Comparison of ENCODE assay signal across 24 mouse cellular contexts in the genomic region with DNA sequence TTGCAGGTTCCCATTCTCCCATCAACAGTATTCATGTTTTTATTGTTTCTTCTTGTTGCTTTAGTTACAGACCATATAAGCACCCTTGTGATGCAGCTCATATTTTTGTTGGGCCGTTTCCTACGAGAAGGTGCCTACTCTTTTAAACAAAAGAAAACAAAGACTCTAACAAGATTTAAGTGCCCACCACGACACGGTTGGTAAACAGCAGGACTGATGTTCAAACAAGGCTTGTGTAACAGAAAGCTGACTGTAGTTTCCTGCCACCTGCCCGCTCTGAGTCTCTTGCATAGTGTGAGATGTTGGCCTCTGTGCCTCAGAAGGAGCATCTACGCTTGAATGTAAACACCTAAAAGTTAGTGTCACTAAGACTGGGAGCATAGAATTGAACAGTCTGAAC. TPM values are rescaled to one million over a fixed set of nuclear protein-coding genes. Genes with fewer than 3 reads are reported as not detected.
A peak's percentile ranks its signal among the peaks of the same experiment; 100 is the strongest.
DNase-seq lines count a peak whose midpoint lies in the region; ATAC-seq and TF ChIP-seq lines count a peak whose summit lies in the region.
"Had no signal": no experiment of that assay in that cellular context is flagged by ENCODE, and none has a peak within 500 bp of the region (broad histone marks: within the 10 kb centered on the region; RNA-seq: fewer than 3 reads in every experiment).

No protein-coding gene starts in this region.

- H3K27ac ChIP-seq in forebrain, embryonic 10.5 days, result peak overlapping the region; percentile 56; the same call in 1 of the 2 replicates
- H3K27ac ChIP-seq in forebrain, embryonic 11.5 days (ENCODE audit: low read depth, low read length), result no peak overlapping the region
- H3K27ac ChIP-seq in liver, embryonic 11.5 days (ENCODE audit: low read depth, low read length), result 0 out of 2 replicates have a peak overlapping the region, but pooled peaks have one; percentile 4
- H3K27ac ChIP-seq in liver, embryonic 13.5 days, result no peak overlapping the region
- peak overlapping the region; percentile 95 for H3K27ac ChIP-seq in small intestine, adult 2 months (ENCODE audit: insufficient read depth, low read depth, low read length)
- H3K27ac ChIP-seq: forebrain, embryonic 15.5 days; heart, embryonic 13.5 days; midbrain, embryonic 15.5 days; neural tube, embryonic 15.5 days had no signal

- no peak for DNase-seq in forebrain, embryonic 10.5 days (ENCODE audit: extremely low spot score, low spot score)
- no peak for DNase-seq in forebrain, embryonic 11.5 days (ENCODE audit: low spot score)
- DNase-seq in liver, embryonic 11.5 days (ENCODE audit: low spot score), result no peak
- no peak for DNase-seq in liver
- no peak for DNase-seq in liver, embryonic 13.5 days
- DNase-seq in ovary, postnatal 10 days (ENCODE audit: low spot score), result no peak
- no peak for DNase-seq in left cerebral cortex, postnatal 14 days (ENCODE audit: low spot score in 2 of 2)
- DNase-seq: adrenal gland, postnatal 10 days; cerebellum, adult 9-11 months; gastrocnemius, postnatal 14 days; heart, adult 18-20 months; heart, postnatal 4 days; left cerebral cortex, postnatal 4 days; right cerebral cortex, postnatal 25 days; thymus, postnatal 4 days had no signal

- whole genome bisulfite sequencing in forebrain, embryonic 10.5 days, result 71% methylated on average over 6 of the region's 6 CpGs
- WGBS in forebrain, embryonic 11.5 days, result 65% methylated on average over 6 of the region's 6 CpGs
- WGBS in liver, embryonic 11.5 days, result 58% methylated on average over 6 of the region's 6 CpGs
- 52% methylated on average over 6 of the region's 6 CpGs for WGBS in liver, embryonic 13.5 days (ENCODE audit: insufficient replicate concordance)
- WGBS in small intestine, adult 2 months, result 23% methylated on average over 6 of the region's 6 CpGs

- peaks cover 14% of the 10 kb centered on the region for H3K4me1 ChIP-seq in forebrain, embryonic 10.5 days
- no peaks in the 10 kb centered on the region for H3K4me1 ChIP-seq in forebrain, embryonic 11.5 days (replicated peaks; ENCODE audit: control insufficient read depth, insufficient read depth, low read length)
- H3K4me1 ChIP-seq in liver, embryonic 11.5 days (replicated peaks; ENCODE audit: control insufficient read depth, insufficient read depth, low read length), result no peaks in the 10 kb centered on the region
- 0 out of 2 replicates have a peak, but pooled peaks cover 2% of the 10 kb centered on the region for H3K4me1 ChIP-seq in liver, embryonic 13.5 days (replicated peaks)
- peaks cover 33% of the 10 kb centered on the region; the same call in 1 of the 2 replicates for H3K4me1 ChIP-seq in small intestine, adult 2 months (ENCODE audit: control insufficient read depth, insufficient read depth, insufficient read length, low read length)
- H3K4me1 ChIP-seq: forebrain, embryonic 15.5 days; heart, embryonic 13.5 days; megakaryocyte, embryonic 14.5 days; midbrain, embryonic 15.5 days; neural tube, embryonic 15.5 days had no signal

- H3K4me3 ChIP-seq in forebrain, embryonic 10.5 days, result no peak overlapping the region
- H3K4me3 ChIP-seq in forebrain, embryonic 11.5 days (ENCODE audit: low read depth, low read length), result no peak overlapping the region
- H3K4me3 ChIP-seq in liver, embryonic 11.5 days (ENCODE audit: low read depth, low read length), result no peak overlapping the region
- H3K4me3 ChIP-seq in liver, embryonic 13.5 days (replicated peaks), result no peak overlapping the region
- no peak overlapping the region for H3K4me3 ChIP-seq in small intestine, adult 2 months (ENCODE audit: low read depth, low read length)
- H3K4me3 ChIP-seq: forebrain, embryonic 15.5 days; heart, embryonic 13.5 days; megakaryocyte, embryonic 14.5 days; midbrain, embryonic 15.5 days; neural tube, embryonic 15.5 days had no signal

- H3K4me2 ChIP-seq in forebrain, embryonic 11.5 days (ENCODE audit: low read depth, low read length, severe bottlenecking), result no peak overlapping the region
- peak overlapping the region; percentile 22; the same call in 1 of the 2 replicates for H3K4me2 ChIP-seq in liver, embryonic 11.5 days
- H3K4me2 ChIP-seq in liver, embryonic 13.5 days, result no peak overlapping the region
- H3K4me2 ChIP-seq: forebrain, embryonic 15.5 days; heart, embryonic 13.5 days; midbrain, embryonic 15.5 days; neural tube, embryonic 15.5 days had no signal

- no peak overlapping the region for H3K9ac ChIP-seq in forebrain, embryonic 11.5 days (ENCODE audit: low read length)
- H3K9ac ChIP-seq in liver, embryonic 11.5 days (ENCODE audit: low read depth, low read length), result no peak overlapping the region
- no peak overlapping the region for H3K9ac ChIP-seq in liver, embryonic 13.5 days
- H3K9ac ChIP-seq: forebrain, embryonic 15.5 days; heart, embryonic 13.5 days; midbrain, embryonic 15.5 days; neural tube, embryonic 15.5 days had no signal

- TF ChIP-seq CTCF in small intestine, adult 2 months (IDR thresholded peaks at IDR 0.05; ENCODE audit: extremely low read depth, insufficient read length, insufficient replicate concordance, low read depth, low read length), result no peak

- H3K9me3 ChIP-seq in forebrain, embryonic 10.5 days, result no peaks in the 10 kb centered on the region
- no peaks in the 10 kb centered on the region for H3K9me3 ChIP-seq in forebrain, embryonic 11.5 days (ENCODE audit: control insufficient read depth, low read length)
- H3K9me3 ChIP-seq in liver, embryonic 11.5 days (ENCODE audit: control insufficient read depth, low read length), result no peaks in the 10 kb centered on the region
- H3K9me3 ChIP-seq in liver, embryonic 13.5 days (replicated peaks), result no peaks in the 10 kb centered on the region
- H3K9me3 ChIP-seq: forebrain, embryonic 15.5 days; heart, embryonic 13.5 days; megakaryocyte, embryonic 14.5 days; midbrain, embryonic 15.5 days; neural tube, embryonic 15.5 days had no signal

- H3K27me3 ChIP-seq in forebrain, embryonic 10.5 days (ENCODE audit: poor library complexity, severe bottlenecking), result peaks cover 4% of the 10 kb centered on the region
- H3K27me3 ChIP-seq in forebrain, embryonic 11.5 days (ENCODE audit: control insufficient read depth, insufficient read depth, low read length), result no peaks in the 10 kb centered on the region
- H3K27me3 ChIP-seq in liver, embryonic 11.5 days (replicated peaks; ENCODE audit: control insufficient read depth, insufficient read depth, low read length), result no peaks in the 10 kb centered on the region
- no peaks in the 10 kb centered on the region for H3K27me3 ChIP-seq in liver, embryonic 13.5 days
- H3K27me3 ChIP-seq in small intestine, adult 2 months (ENCODE audit: control insufficient read depth, insufficient read depth, low read length), result no peaks in the 10 kb centered on the region
- H3K27me3 ChIP-seq: forebrain, embryonic 15.5 days; midbrain, embryonic 15.5 days; neural tube, embryonic 15.5 days; Patski had no signal

- intact Hi-C loops in left cerebral cortex, postnatal 14 days (cut with DNase I), result no loop called here

- no peak for ATAC-seq in forebrain, embryonic 11.5 days (replicated peaks; ENCODE audit: low FRiP score)
- no peak for ATAC-seq in liver, embryonic 11.5 days (replicated peaks; ENCODE audit: low FRiP score)
- 0 out of 2 replicates have a peak, but pooled peaks have one; percentile 5 for ATAC-seq in liver, embryonic 13.5 days (ENCODE audit: low read depth)
- ATAC-seq: forebrain, embryonic 15.5 days; hindbrain, embryonic 16.5 days; midbrain, embryonic 15.5 days had no signal

- no peaks in the 10 kb centered on the region for H3K36me3 ChIP-seq in forebrain, embryonic 10.5 days (replicated peaks)
- H3K36me3 ChIP-seq in forebrain, embryonic 11.5 days (ENCODE audit: control insufficient read depth, insufficient read depth, low read length), result no peaks in the 10 kb centered on the region
- H3K36me3 ChIP-seq in liver, embryonic 11.5 days (ENCODE audit: control insufficient read depth, insufficient read depth, low read length), result no peaks in the 10 kb centered on the region
- H3K36me3 ChIP-seq in liver, embryonic 13.5 days, result no peaks in the 10 kb centered on the region
- H3K36me3 ChIP-seq in small intestine, adult 2 months (ENCODE audit: control insufficient read depth, insufficient read depth, low read length), result no peaks in the 10 kb centered on the region
- H3K36me3 ChIP-seq: forebrain, embryonic 15.5 days; heart, embryonic 13.5 days; midbrain, embryonic 15.5 days; neural tube, embryonic 15.5 days had no signal

- TF ChIP-seq POLR2A in small intestine, adult 2 months (IDR thresholded peaks at IDR 0.05; ENCODE audit: low read depth, low read length), result no peak

RNA-seq across cellular contexts. Expression of gene Tmprss2, which starts 47.5 kb away (rescaled TPM):
- 0.20 and 0.38 TPM in 2 replicates for polyA plus RNA-seq in forebrain, embryonic 10.5 days (2016; fragmentation: Nextera tagmentation; extraction: Ambion mirVana)
- polyA plus RNA-seq in forebrain, embryonic 11.5 days (2014; fragmentation: Nextera tagmentation; extraction: Ambion mirVana), result 0.05 and 0.49 TPM in 2 replicates
- 2.5 and 3.0 TPM in 2 replicates for polyA plus RNA-seq in liver, embryonic 11.5 days (2014; fragmentation: Nextera tagmentation; extraction: Ambion mirVana)
- polyA plus RNA-seq in liver, embryonic 13.5 days (2015; fragmentation: Nextera tagmentation; extraction: Ambion mirVana), result 2.5 and 3.3 TPM in 2 replicates
- 39.8 and 71.1 TPM in 2 replicates for polyA plus RNA-seq in small intestine, adult 2 months (2012; rRNA removed)
- total RNA-seq in left cerebral cortex, postnatal 14 days (2021), result not detected
- total RNA-seq: gastrocnemius, postnatal 14 days; heart, postnatal 4 days; left cerebral cortex, adult 18-20 months; left cerebral cortex, postnatal 4 days had no signal
- polyA plus RNA-seq: forebrain, embryonic 15.5 days; neural tube, embryonic 15.5 days had no signal

Comparison
In these comparisons a context has a peak if more than half of its experiments do, and no peak if none do; other contexts are left out.
1. H3K27ac ChIP-seq: peak in forebrain, embryonic 10.5 days (single experiment), liver, embryonic 11.5 days (single experiment) and small intestine, adult 2 months (single experiment); none in forebrain, embryonic 11.5 days (single experiment) and liver, embryonic 13.5 days (single experiment).